Mouse (Mus musculus) megakaryocyte progenitor cell, adult 5-6 weeks (primary cell): ENCODE results near the gene Sgpl1. TPM values are rescaled to one million over a fixed set of nuclear protein-coding genes. Genes with fewer than 3 reads are reported as not detected.
A peak's percentile ranks its signal among the peaks of the same experiment; 100 is the strongest.

Source experiments
- ATAC-seq: replicated peaks from 2 replicates; pipeline ENCODE4 v1.8.0; 2016; ENCODE audit warnings: mild to moderate bottlenecking, moderate TSS enrichment, inconsistent platforms; ENCODE audit not compliant: poor library complexity
- total RNA-seq, 2 experiments: library from RNA; stranded (forward) in 1 of 2; stranded (reverse) in 1 of 2; fragments of 157-497, 149-512 nt in 1 of 2; fragments of 200-1000 nt in 1 of 2; gene quantifications; 2 replicates each; pipeline versions ENCODE4 v1.2.3 to v1.2.4; 2015 to 2017

Sgpl1 gene
- total RNA-seq, 2 experiments from 2014 or later: 24.6 to 29.0 TPM

DNA sequence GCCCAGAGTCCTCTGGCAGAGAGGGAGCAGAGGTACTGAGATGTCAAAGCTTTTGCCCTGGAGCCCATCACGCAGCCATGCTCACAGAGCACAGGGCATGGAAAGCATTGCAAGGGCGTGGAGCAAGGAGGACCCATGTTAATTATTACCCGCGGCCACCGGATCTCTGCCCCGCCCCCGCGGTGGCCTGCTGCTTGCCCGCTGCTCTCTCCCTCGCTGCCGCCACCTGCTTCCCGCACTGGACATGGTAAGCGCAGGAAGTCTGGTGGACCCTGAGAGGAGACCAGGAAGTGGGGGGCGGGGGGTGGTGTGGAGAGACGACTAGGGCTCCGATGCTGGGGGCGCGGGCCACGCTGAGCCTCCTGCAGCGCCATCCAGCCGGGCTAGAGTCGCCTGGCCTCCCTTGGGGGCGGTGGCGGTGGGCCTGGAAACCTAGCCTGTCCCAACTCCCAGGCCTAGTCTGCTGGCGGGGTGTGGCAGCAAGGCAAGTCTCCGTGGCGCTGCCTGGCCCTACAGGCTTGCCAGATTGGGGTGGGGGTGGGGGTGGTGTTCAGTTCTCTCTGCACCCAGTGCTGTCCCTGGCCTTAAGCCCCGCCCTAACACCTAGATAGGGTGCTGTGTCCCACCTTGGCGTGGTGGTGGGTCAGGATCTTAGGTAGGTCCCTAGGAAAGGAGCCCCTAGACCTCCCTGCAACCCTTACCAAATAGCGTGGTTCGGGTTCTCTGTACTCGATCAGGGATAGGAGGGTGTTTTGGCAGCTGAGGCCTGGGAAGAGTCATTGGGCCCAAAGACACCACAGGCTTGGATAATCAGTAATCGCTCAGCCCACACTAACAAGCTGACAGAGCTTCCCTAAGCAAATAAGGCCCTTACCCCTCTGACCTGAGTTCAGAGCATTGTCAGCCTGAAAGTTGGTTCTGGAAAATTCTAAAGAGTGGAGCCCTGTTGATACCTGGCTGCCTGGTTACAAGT lies 58.0 kb downstream of the Sgpl1 start, which contains the start of gene Pcbd1:
TSS of gene Pcbd1 (plus strand) at position 162 of the 973 bp plus-strand sequence.
- ATAC-seq: peak; percentile 71

DNA sequence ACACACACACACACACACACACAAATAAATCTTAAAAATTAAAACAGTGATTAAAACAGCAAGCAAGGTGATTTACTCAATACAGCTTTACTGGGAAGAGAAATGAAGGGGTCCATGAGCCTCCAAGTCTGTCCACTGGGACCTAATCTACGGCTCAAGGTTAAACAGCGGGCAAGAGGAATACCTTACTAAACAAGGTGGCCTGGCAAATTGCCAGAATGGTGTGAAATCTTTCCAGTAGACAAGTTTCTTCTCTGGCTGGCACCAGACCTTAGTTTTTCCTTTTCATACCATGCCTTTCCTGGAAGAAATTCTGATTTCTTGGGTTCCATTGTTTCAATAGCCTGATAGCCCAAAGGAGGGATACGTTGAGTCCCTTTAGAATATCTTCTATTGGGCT lies 59.0 kb downstream of the Sgpl1 start:
- ATAC-seq: no peak

DNA sequence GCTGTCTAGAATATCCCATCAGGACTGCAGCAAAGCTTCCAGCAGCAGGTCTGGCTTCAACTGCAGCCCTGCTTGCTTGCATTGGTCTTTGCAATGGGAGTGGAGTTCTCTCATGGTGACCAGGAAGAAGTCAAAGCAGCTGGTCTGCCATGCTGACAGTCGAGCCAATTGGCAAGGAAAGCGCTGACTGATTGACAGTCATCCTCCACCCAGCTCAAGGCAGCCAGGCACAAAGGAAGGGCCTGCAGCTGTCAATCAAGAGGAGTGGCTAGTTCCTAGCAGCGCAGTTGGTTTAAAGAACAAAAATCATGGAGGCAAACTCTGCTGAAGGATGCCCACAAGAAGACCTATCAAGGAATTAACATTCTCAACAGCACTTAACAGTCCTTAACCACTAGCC lies 61.0 kb downstream of the Sgpl1 start:
- ATAC-seq: no peak

DNA sequence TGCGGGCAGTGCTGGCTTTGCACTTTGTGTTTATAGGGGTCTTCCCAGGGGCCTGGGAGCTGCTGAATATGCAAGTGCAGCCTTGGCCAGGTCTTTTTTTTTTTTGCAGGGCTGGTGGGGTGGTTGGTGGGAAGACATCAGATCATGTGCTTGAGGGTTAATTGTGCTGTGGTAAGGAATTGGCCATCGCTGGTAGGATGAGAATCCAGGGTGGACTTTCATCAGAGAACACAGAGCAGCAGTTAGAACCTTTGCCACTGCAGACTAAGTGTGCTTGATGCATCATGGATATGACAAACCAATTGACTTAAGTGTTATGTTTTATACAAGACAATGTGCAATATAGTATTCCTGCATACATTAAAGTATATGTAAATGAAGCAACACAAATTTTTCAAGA lies 62.1 kb downstream of the Sgpl1 start:
- ATAC-seq: no peak

DNA sequence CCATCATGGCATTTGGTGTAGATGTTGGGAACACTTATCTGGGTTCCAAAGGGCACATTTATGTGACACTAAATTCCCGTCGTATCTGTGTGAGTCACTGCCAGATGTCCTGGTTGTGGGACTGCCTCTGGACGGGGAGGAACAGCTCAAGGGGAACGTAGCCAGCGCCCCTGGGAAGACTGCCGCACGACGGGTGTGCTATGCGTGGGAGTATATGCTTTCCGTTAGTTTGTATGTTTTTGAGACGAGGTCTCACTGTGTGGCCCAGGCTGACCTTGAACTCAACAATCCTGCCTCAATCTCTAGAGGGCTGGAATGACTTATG lies 66.6 kb downstream of the Sgpl1 start:
- no peak for ATAC-seq

DNA sequence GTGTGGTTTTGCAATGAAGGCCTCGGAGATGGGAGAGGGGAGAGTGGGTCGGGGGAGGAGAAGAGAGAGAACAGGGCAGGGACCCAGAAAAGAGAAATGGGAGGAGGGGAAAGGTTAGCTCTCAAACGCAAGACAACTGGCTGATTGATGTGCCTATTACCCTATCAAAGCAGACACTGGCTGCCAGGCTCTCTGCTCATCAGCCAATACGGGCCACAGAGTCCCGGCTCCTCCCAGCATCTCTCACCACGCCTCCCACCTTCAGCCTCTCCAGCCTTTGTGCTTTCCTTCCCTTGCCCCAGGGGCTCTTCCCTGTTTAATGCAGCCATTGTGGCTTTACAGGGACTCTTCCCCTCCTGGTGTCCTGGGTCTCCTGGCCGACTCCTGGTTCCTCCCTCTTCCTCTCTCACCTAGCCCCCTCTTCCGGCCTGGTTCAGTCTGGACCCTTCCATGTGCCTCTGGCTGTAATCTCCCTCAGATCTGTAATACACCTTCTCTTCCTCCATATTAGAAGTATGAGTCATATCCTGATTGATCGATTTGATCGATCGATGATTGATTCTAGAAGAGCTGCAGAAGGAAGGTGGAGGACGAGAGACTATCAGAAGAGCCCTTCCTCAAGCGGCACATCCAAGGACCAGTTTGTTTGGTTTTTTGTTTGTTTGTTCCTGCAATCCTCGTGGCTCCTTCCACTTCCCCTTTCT lies 67.1 kb downstream of the Sgpl1 start:
- peak; percentile 99 for ATAC-seq

DNA sequence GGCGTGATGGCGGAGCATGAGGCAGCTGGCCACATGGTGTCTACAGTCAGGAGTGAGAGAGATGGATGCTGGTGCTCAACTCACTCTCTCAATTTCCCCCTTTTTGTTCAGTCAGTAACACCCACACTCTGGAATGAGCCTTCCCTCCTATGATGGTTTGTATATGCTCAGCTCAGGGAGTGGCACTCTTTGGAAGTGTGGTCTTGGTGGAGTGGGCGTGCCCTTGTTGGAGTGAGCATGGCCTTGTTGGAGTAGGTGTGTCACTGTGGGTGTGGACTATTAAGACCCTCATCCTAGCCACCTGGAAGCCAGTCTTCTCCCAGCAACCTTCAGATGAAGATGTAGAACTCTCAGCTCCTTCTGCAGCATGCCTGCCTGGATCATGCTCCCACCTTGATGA lies 71.9 kb downstream of the Sgpl1 start:
- no peak for ATAC-seq

DNA sequence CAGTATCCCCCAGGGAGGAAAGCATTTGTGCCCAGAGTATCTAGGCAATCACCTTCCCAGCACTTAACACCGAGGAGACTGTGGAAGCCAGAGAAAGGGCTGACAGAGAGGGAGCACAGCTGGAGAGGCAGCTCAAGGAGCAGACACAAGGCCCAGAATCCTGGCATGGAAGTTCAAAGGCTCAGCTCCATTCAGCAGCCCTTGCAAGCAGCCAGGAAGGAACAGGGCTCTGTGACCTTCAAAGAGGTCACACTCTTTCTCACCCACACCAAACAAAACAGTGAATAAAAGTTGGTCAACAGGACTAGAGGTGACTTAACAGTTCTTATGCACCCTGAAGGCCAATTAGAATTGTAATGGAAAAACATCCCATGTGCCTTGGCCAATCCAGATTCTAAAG lies 72.9 kb downstream of the Sgpl1 start:
- no peak for ATAC-seq

DNA sequence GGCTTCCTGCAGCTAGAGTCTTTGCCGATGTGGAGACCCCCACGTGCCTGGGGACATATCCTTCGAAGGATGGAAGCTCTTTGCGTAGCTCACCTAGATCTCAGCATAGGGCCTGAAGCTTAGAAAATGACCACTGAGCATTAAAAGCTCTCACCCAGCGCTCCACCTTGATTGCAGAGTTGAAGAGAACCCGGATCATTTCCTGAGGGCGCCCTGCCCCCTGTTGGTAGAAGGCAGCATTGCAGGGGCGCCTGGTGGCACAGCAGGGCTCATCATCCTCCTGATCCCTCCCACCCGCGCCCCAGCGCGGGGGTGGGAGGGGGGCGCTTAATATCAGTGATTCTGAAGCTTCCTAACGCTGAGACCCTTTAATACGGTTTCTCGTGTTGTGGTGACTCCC lies 75.2 kb downstream of the Sgpl1 start:
- ATAC-seq: peak; percentile 78

DNA sequence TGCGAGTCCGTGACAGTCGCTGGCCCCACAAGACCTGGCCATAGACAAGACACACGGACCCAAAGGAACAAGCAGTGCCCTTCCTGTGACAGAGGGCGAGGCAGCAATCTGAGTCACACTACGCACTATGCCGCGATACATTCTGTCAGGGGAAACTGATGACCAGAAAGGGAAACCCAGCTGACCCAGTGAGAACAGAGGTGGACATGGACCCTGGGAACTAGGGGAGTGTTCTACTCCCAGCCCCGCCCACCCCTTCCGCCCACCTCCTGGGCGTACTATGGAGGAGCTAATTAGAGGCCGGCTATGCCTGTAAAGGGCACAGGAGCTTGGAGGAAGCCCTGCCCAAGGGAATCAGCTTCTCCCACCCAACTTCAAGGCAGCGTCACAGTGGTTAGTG lies 78.3 kb downstream of the Sgpl1 start:
- no peak for ATAC-seq

DNA sequence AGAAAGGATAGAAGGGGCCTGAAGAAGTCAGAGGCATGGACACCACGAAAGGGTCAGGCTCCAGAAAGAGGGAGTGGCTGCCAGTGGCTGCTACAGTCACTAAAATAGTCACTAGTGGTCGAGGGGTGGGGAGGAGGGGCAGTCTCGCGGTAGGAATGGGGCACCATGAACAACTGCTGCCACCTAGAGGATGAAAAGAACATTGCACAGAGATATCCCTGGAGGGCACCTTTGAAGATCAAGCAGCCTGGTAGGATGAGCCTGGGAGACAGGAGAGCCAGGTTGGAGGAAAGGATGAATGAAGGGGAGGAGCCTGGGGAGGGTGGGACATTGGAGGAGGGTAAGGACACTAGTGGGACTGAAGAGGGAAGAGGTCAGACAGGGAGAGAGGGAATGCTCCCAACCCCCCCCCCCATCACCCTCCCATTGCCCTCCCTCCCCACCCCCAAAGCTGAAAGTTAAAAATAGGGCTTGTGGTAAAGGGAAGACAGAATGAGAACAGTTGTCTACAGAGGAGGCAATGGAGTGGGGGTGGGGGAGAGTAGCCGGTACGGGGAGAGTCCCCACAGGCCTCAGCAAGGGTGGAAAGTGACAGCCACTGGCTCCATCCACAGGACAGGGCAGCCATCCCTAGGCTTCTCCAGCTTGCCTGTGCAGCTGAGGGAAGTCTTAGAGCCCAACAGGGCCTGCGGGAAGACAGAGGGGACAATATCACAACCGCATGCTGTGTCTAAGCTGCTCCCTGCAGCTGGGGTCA lies 78.9 kb downstream of the Sgpl1 start:
- peak; percentile 85 for ATAC-seq

DNA sequence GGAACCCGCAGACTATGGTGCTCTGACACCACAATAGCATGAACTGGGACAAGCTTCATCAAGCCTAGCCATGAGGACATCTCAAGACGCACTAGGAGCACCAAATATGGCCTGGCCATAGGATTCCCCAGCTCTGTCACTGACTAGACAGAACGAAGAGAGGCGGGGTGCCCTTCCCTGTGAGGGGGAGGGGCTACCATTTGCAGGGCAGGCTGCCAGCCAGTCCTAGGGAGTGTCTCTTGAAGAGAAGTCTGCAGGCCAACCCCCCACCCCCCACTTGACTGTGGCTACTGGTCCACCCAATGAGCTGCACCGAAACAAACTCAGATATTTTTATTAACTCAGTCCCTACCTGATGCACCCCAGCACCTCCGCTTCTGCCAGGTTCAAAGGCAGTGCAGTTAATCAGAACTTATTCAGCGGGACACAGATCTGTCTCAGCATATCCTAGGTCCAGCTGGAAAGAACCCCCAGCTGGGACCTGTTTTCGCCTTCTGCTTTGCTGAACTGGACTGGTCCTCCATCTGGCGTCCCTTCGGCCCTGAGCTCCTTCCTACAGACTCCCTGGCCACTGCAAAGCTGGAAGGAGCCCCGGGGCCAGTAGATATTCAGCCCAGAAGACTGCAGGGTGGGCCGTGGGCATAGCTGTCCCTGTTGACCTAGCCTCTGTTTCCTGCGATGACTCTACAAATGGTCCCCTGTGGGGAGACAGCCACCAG lies 82.1 kb downstream of the Sgpl1 start:
- ATAC-seq: no peak

DNA sequence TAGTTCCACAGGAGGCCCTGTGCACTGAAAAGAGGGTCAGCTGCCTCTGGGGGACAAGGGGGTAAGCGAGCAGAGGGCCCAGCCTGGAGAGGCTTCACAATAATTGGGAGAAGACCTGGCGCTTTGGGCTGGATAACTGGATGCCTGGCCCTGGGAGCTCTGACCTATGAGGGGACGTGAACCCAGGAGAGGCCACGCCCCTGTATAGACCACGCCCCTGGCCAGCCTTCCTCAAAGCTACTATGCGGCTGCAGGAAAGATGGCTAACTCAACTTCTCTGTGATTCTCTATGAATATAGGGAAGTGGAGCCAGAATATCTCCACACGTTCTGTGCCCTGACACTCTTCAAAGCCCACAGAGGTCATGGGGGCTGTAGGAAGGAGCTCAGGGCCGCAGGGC lies 82.9 kb downstream of the Sgpl1 start:
- ATAC-seq: peak; percentile 56

DNA sequence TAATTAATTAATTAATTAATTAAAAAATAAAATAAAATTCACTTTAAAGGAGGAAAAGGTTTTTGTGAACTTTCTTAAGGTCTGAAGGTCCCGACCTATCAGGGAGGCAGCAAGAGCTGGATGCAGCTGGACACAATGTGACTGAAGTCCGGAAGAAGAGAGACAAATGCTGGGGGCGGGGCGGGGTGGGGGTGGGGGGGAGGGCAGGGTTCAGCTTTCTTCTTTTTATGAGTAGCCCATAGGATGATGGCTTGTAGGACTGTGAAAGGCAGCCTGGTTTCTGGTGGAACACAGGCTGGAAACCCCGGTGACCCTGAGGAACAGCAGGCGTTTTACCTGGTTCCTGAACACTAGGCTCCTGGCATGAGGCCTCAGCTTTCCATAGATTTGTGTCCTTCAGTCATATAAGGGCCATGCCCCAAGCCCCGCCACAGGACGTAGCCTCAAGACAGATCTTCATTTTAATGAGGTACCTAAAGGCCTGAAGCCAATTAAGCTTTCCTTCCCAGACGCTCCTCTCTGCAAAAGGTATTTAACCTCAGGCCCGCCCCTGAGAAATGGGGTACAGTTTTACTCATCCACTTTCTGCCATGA lies 84.1 kb downstream of the Sgpl1 start:
- no peak for ATAC-seq

DNA sequence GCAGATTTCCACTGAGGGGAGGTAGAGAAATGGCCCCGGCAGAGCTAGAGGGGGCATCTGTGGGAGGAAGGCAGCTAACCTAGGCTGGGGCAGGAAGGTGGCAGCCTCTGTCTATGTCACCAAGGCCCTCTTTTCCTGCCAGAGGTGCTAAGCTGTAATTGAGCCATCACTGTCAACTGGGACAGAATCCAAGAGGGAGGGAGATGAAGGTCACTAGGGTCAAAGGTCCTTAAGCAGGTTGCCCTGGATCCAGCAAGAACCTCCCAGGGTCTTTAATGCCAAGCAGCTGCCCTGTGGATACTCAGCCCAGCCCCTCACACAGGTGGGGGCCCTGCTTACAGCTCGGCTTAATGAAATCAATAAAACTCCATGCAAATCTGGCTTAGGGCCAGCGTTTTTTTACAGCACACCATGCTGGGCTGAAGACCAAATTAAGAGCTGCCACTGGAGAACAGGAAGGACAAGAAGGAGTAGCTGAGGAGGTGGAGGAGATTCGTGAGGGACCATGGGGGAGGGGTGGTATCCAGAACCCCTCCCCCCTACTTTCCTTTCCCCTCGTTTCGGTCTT lies 87.9 kb downstream of the Sgpl1 start:
- ATAC-seq: no peak

DNA sequence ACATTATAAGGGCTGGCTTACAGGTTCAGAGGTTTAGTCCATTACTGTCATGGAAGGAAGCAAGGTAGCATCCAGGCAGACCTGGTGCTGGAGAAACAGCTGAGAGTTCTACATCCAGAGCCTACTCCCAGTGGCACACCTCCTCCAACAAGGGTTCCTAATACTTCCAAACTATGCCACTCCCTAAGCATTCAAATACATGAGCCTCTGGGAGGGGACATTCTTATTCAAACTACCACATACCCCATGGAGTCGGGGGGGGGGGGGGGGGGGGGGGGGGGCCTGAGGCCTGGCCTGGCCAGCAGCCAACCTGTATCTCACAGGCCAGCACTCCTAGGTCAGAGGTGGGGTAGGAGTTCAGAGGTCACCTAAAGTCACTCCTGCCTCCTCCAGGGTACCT lies 88.4 kb downstream of the Sgpl1 start:
- no peak for ATAC-seq

DNA sequence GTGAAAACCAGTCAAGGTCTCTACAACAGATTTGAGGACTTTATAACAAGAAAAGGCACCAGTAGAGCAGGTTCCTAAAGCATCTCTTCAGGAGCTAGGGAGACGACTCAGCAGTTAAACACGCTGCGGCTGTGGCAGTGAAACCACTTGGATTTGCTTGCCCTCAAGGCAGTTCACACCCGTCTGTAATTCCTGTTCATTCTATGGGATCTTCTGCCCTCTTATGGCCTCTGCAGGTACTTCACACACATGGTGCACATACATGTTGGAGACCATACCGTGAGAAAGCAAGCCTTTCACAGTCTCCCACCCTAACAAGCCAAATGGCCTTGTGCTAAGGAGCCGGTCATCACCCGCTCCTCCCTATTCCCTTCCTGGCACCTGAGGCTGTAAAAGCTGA lies 90.8 kb downstream of the Sgpl1 start:
- ATAC-seq: no peak

DNA sequence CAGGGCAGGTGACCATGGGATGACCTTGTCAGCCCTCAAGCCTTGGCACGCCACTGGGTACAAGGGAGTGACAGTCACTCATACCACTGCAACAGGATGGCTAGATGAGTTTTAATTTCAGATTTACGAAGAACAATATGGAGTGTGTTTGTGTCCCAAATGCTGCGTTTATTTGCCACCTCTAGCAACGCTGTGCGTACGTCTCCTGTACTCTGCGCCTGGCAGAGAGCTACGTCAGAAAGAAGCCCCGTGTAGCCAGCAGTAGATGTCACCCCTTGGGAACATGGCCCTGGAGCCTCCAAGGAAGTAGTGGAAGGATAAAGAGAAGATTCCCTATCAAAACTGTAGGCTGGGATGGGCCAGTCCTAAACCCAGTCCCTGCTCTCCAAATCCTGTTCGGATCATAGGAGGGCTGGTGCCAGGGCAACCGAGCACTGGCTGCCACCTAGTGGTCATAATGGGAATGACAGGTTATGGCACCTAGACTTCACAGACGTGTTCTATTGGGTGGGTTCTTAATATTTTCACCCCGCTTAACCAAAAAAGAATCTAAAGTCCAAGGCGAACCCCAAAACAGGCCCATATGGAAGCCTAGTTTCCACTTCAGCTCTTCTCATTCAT lies 95.4 kb downstream of the Sgpl1 start:
- peak; percentile 63; the same call in 1 of the 2 replicates for ATAC-seq
